Mouse (Mus musculus): ENCODE measurements around the gene Gls. TPM values are rescaled to one million over a fixed set of nuclear protein-coding genes. Genes with fewer than 3 reads are reported as not detected.

The Gls gene
- polyA plus RNA-seq, 1 experiment from 2014 or later, result 36.5 TPM

GRCm38 (mm10) chr1:52140534-52140933 lies 92.5 kb downstream of the Gls start:
- 0 out of 2 replicates have a peak, but pooled peaks cover 6% of the 10 kb centered on the region for H3K36me3 ChIP-seq
- H3K9me3 ChIP-seq, result no peaks in the 10 kb centered on the region
- H3K27ac ChIP-seq (replicated peaks), result no peak overlapping the region
- H3K4me3 ChIP-seq, result no peak overlapping the region
- no peak overlapping the region for H3K4me2 ChIP-seq (replicated peaks)
- no peak for ATAC-seq (ENCODE audit: low FRiP score, low read depth)
- no peak overlapping the region for H3K9ac ChIP-seq (replicated peaks)
- no peaks in the 10 kb centered on the region for H3K27me3 ChIP-seq
- H3K4me1 ChIP-seq, result 0 out of 2 replicates have a peak, but pooled peaks cover 2% of the 10 kb centered on the region
- 86% methylated on average over 9 of the region's 9 CpGs for WGBS

GRCm38 (mm10) chr1:52137292-52137691 lies 95.7 kb downstream of the Gls start:
- Histone ChIP-seq H3K4me3 (no peak overlapping the region), H3K4me1 (0 out of 2 replicates have a peak, but pooled peaks cover 2% of the 10 kb centered on the region), H3K27me3 (no peaks in the 10 kb centered on the region), H3K27ac (replicated peaks) (no peak overlapping the region), H3K9me3 (no peaks in the 10 kb centered on the region), H3K36me3 (0 out of 2 replicates have a peak, but pooled peaks cover 6% of the 10 kb centered on the region), H3K4me2 (replicated peaks) (no peak overlapping the region), H3K9ac (replicated peaks) (no peak overlapping the region)
- no peak for ATAC-seq (ENCODE audit: low FRiP score, low read depth)
- WGBS, result 82% methylated on average over 16 of the region's 16 CpGs

GRCm38 (mm10) chr1:52133254-52133653 lies 99.8 kb downstream of the Gls start:
- no peak overlapping the region for H3K4me3 ChIP-seq
- 0 out of 2 replicates have a peak, but pooled peaks cover 2% of the 10 kb centered on the region for H3K4me1 ChIP-seq
- 68% methylated on average over 8 of the region's 8 CpGs for WGBS
- ATAC-seq (ENCODE audit: low FRiP score, low read depth), result no peak
- no peak overlapping the region for H3K4me2 ChIP-seq (replicated peaks)
- no peak overlapping the region for H3K27ac ChIP-seq (replicated peaks)
- H3K36me3 ChIP-seq, result no peaks in the 10 kb centered on the region
- H3K27me3 ChIP-seq, result no peaks in the 10 kb centered on the region
- no peaks in the 10 kb centered on the region for H3K9me3 ChIP-seq
- H3K9ac ChIP-seq (replicated peaks), result no peak overlapping the region

GRCm38 (mm10) chr1:52131787-52132377 lies 101.2 kb downstream of the Gls start:
- Histone ChIP-seq H3K27ac (replicated peaks) (no peak overlapping the region), H3K36me3 (0 out of 2 replicates have a peak, but pooled peaks cover 6% of the 10 kb centered on the region), H3K9me3 (no peaks in the 10 kb centered on the region), H3K4me1 (no peaks in the 10 kb centered on the region), H3K4me3 (no peak overlapping the region), H3K9ac (replicated peaks) (no peak overlapping the region), H3K27me3 (no peaks in the 10 kb centered on the region), H3K4me2 (replicated peaks) (no peak overlapping the region)
- ATAC-seq (ENCODE audit: low FRiP score, low read depth), result no peak
- WGBS, result 85% methylated on average over 11 of the region's 11 CpGs

GRCm38 (mm10) chr1:52129794-52130193 lies 103.2 kb downstream of the Gls start:
- no peaks in the 10 kb centered on the region for H3K27me3 ChIP-seq
- no peaks in the 10 kb centered on the region; the same call in 1 of the 2 replicates for H3K9me3 ChIP-seq
- H3K4me1 ChIP-seq, result no peaks in the 10 kb centered on the region
- H3K36me3 ChIP-seq, result peaks cover 14% of the 10 kb centered on the region; the same call in 1 of the 2 replicates
- no peak overlapping the region for H3K4me3 ChIP-seq
- WGBS, result 62% methylated on average over 6 of the region's 6 CpGs
- H3K4me2 ChIP-seq (replicated peaks), result no peak overlapping the region
- H3K27ac ChIP-seq (replicated peaks), result no peak overlapping the region
- ATAC-seq (ENCODE audit: low FRiP score, low read depth), result no peak
- H3K9ac ChIP-seq (replicated peaks), result no peak overlapping the region

GRCm38 (mm10) chr1:52127350-52127749 lies 105.7 kb downstream of the Gls start:
- Histone ChIP-seq H3K4me1 (no peaks in the 10 kb centered on the region), H3K27ac (replicated peaks) (no peak overlapping the region), H3K36me3 (peaks cover 14% of the 10 kb centered on the region; the same call in 1 of the 2 replicates), H3K4me2 (replicated peaks) (no peak overlapping the region), H3K27me3 (no peaks in the 10 kb centered on the region), H3K9me3 (no peaks in the 10 kb centered on the region; the same call in 1 of the 2 replicates), H3K4me3 (no peak overlapping the region), H3K9ac (replicated peaks) (no peak overlapping the region)
- no peak for ATAC-seq (ENCODE audit: low FRiP score, low read depth)
- WGBS, result 94% methylated on average over 6 of the region's 6 CpGs

GRCm38 (mm10) chr1:52124818-52125217 lies 108.2 kb downstream of the Gls start:
- ATAC-seq (ENCODE audit: low FRiP score, low read depth), result no peak
- H3K4me1 ChIP-seq, result peaks cover 8% of the 10 kb centered on the region
- no peaks in the 10 kb centered on the region; the same call in 1 of the 2 replicates for H3K9me3 ChIP-seq
- H3K4me3 ChIP-seq, result no peak overlapping the region
- no peaks in the 10 kb centered on the region; the same call in 1 of the 2 replicates for H3K27me3 ChIP-seq
- WGBS, result 72% methylated on average over 3 of the region's 3 CpGs
- no peak overlapping the region for H3K27ac ChIP-seq (replicated peaks)
- no peak overlapping the region for H3K9ac ChIP-seq (replicated peaks)
- peaks cover 14% of the 10 kb centered on the region; the same call in 1 of the 2 replicates for H3K36me3 ChIP-seq
- H3K4me2 ChIP-seq (replicated peaks), result no peak overlapping the region

GRCm38 (mm10) chr1:52121052-52121451 lies 112.0 kb downstream of the Gls start:
- Histone ChIP-seq H3K4me1 (peaks cover 14% of the 10 kb centered on the region), H3K27ac (replicated peaks) (no peak overlapping the region), H3K27me3 (peaks cover 3% of the 10 kb centered on the region; the same call in 1 of the 2 replicates), H3K4me2 (replicated peaks) (no peak overlapping the region), H3K36me3 (0 out of 2 replicates have a peak, but pooled peaks cover under 1% of the 10 kb centered on the region), H3K9ac (replicated peaks) (no peak overlapping the region), H3K9me3 (no peaks in the 10 kb centered on the region), H3K4me3 (no peak overlapping the region)
- no peak for ATAC-seq (ENCODE audit: low FRiP score, low read depth)
- WGBS, result 82% methylated on average over 3 of the region's 3 CpGs

- no peak for ATAC-seq (ENCODE audit: low FRiP score, low read depth)
- Histone ChIP-seq H3K27me3 (peaks cover 3% of the 10 kb centered on the region; the same call in 1 of the 2 replicates), H3K9me3 (no peaks in the 10 kb centered on the region), H3K4me3 (peak overlapping the region; percentile 73), H3K4me1 (peaks cover 14% of the 10 kb centered on the region), H3K4me2 (replicated peaks) (peak overlapping the region; percentile 82), H3K36me3 (no peaks in the 10 kb centered on the region), H3K9ac (replicated peaks) (peak overlapping the region; percentile 70), H3K27ac (replicated peaks) (no peak overlapping the region)
- WGBS, result 45% methylated on average over 10 of the region's 10 CpGs
Measured at GRCm38 (mm10) chr1:52120191-52120590, 112.8 kb downstream of the Gls start.

GRCm38 (mm10) chr1:52119691-52120090 lies 113.3 kb downstream of the Gls start:
- no peak; the same call in 1 of the 2 replicates for ATAC-seq (ENCODE audit: low FRiP score, low read depth)
- Histone ChIP-seq H3K27me3 (peaks cover 3% of the 10 kb centered on the region; the same call in 1 of the 2 replicates), H3K4me3 (peak overlapping the region; percentile 73), H3K4me1 (peaks cover 14% of the 10 kb centered on the region), H3K9me3 (no peaks in the 10 kb centered on the region), H3K9ac (replicated peaks) (peak overlapping the region; percentile 70), H3K36me3 (no peaks in the 10 kb centered on the region), H3K4me2 (replicated peaks) (peak overlapping the region; percentile 82), H3K27ac (replicated peaks) (no peak overlapping the region)
- 1% methylated on average over 20 of the region's 20 CpGs for WGBS

- peaks cover 3% of the 10 kb centered on the region; the same call in 1 of the 2 replicates for H3K27me3 ChIP-seq
- 4% methylated on average over 37 of the region's 37 CpGs for WGBS
- peak within 1 kb of the TSS; percentile 70 for H3K9ac ChIP-seq (replicated peaks)
- no peaks in the 10 kb centered on the region for H3K9me3 ChIP-seq
- H3K4me2 ChIP-seq (replicated peaks), result peak within 1 kb of the TSS; percentile 82
- peak within 1 kb of the TSS; percentile 73 for H3K4me3 ChIP-seq
- peaks cover 14% of the 10 kb centered on the region for H3K4me1 ChIP-seq
- peak within 1 kb of the TSS; percentile 44 for H3K27ac ChIP-seq (replicated peaks)
- ATAC-seq (ENCODE audit: low FRiP score, low read depth), result peak; percentile 94
- no peaks in the 10 kb centered on the region for H3K36me3 ChIP-seq
Measured at GRCm38 (mm10) chr1:52118860-52119591, 114.0 kb downstream of the Gls start, which contains the start of gene Stat1. TSS of gene Stat1 (plus strand) at chr1:52119440.

GRCm38 (mm10) chr1:52117777-52118176 lies 115.3 kb downstream of the Gls start:
- Histone ChIP-seq H3K4me1 (peaks cover 19% of the 10 kb centered on the region), H3K36me3 (no peaks in the 10 kb centered on the region), H3K9ac (replicated peaks) (no peak overlapping the region), H3K27ac (replicated peaks) (no peak overlapping the region), H3K4me2 (replicated peaks) (no peak overlapping the region), H3K9me3 (no peaks in the 10 kb centered on the region), H3K27me3 (peaks cover 3% of the 10 kb centered on the region; the same call in 1 of the 2 replicates), H3K4me3 (no peak overlapping the region)
- WGBS, result 88% methylated on average over 1 of the region's 1 CpGs
- ATAC-seq (ENCODE audit: low FRiP score, low read depth), result no peak
